8 mouse cellular contexts compared by ENCODE assay signal in the genomic region with DNA sequence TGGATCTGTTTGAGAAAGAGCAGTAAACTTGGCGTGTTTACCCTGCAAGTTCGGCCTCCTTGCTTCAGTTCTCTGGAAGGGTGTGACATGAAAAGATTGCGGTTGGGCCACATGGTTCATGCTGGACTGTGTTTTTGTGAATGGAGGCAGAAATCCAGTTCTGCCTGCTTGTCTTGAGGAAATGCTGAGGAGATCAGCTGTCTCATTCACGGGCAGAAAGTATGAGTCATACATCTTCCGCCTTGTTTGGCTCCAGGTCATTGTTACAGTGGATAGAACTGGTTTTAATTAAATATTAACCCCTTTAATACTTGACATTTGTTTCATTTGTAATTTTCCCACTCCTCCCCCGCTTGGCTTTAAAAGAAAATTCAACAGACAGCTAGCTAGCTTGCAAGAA. TPM values are rescaled to one million over a fixed set of nuclear protein-coding genes. Genes with fewer than 3 reads are reported as not detected.
A peak's percentile ranks its signal among the peaks of the same experiment; 100 is the strongest.
DNase-seq lines count a peak whose midpoint lies in the region; ATAC-seq and TF ChIP-seq lines count a peak whose summit lies in the region.

No protein-coding gene starts in this region.

- H3K9ac ChIP-seq in midbrain, embryonic 14.5 days (replicated peaks; ENCODE audit: low read length) = no peak overlapping the region
- H3K9ac ChIP-seq in stomach, embryonic 16.5 days (ENCODE audit: low read length) = no peak overlapping the region

- no peak for TF ChIP-seq CTCF in embryonic fibroblast, embryonic 13.5 days (IDR thresholded peaks at IDR 0.05; ENCODE audit: borderline replicate concordance, insufficient read depth, low read length)

- no peaks in the 10 kb centered on the region for H3K27me3 ChIP-seq in midbrain, embryonic 14.5 days (ENCODE audit: control insufficient read depth, insufficient read depth, low read length)
- no peaks in the 10 kb centered on the region for H3K27me3 ChIP-seq in midbrain, embryonic 10.5 days (ENCODE audit: low read depth, poor library complexity, severe bottlenecking)
- H3K27me3 ChIP-seq in stomach, embryonic 16.5 days (ENCODE audit: control insufficient read depth, insufficient read depth, low read length) = no peaks in the 10 kb centered on the region

- ATAC-seq in midbrain, embryonic 14.5 days (ENCODE audit: low FRiP score, low TSS enrichment) = no peak
- ATAC-seq in stomach, embryonic 16.5 days (ENCODE audit: insufficient read depth, low FRiP score) = peak; percentile 97

- intact Hi-C loops in heart, postnatal 25 days (cut with DNase I) = no loop called here

- peak; percentile 9 for DNase-seq in midbrain, embryonic 14.5 days
- DNase-seq in midbrain, embryonic 10.5 days (ENCODE audit: low spot score) = no peak
- DNase-seq in brain, adult 2 months (ENCODE audit: low read depth, low spot score) = peak; percentile 89
- DNase-seq in heart, postnatal 25 days (ENCODE audit: low spot score) = peak; percentile 52
- DNase-seq in large intestine, adult 2 months (ENCODE audit: low read depth, low spot score) = peak; percentile 40
- DNase-seq in thymus, postnatal 36 days = no peak

- no peak for TF ChIP-seq POLR2A in embryonic fibroblast, embryonic 13.5 days (IDR thresholded peaks at IDR 0.05; ENCODE audit: low read depth, low read length)

- 0 out of 2 replicates have a peak, but pooled peaks cover 3% of the 10 kb centered on the region for H3K4me1 ChIP-seq in midbrain, embryonic 14.5 days (ENCODE audit: control insufficient read depth, insufficient read depth, low read length)
- no peaks in the 10 kb centered on the region; the same call in 1 of the 2 replicates for H3K4me1 ChIP-seq in midbrain, embryonic 10.5 days
- H3K4me1 ChIP-seq in embryonic fibroblast, embryonic 13.5 days (ENCODE audit: control insufficient read depth, insufficient read depth, low read length) = peaks cover 6% of the 10 kb centered on the region
- peaks cover 11% of the 10 kb centered on the region for H3K4me1 ChIP-seq in stomach, embryonic 16.5 days (ENCODE audit: control insufficient read depth, insufficient read depth, low read length)

- no peaks in the 10 kb centered on the region for H3K36me3 ChIP-seq in midbrain, embryonic 14.5 days (ENCODE audit: control insufficient read depth, insufficient read depth, low read length)
- H3K36me3 ChIP-seq in midbrain, embryonic 10.5 days = no peaks in the 10 kb centered on the region
- H3K36me3 ChIP-seq in stomach, embryonic 16.5 days (ENCODE audit: control insufficient read depth, insufficient read depth, low read length) = no peaks in the 10 kb centered on the region

- WGBS in midbrain, embryonic 14.5 days = 69% methylated on average over 6 of the region's 6 CpGs
- WGBS in midbrain, embryonic 10.5 days = 69% methylated on average over 6 of the region's 6 CpGs
- WGBS in large intestine, adult 2 months = 8% methylated on average over 6 of the region's 6 CpGs
- 15% methylated on average over 6 of the region's 6 CpGs for WGBS in stomach, embryonic 16.5 days

- H3K27ac ChIP-seq in midbrain, embryonic 14.5 days (replicated peaks; ENCODE audit: low read depth, low read length) = no peak overlapping the region
- no peak overlapping the region for H3K27ac ChIP-seq in midbrain, embryonic 10.5 days (replicated peaks)
- H3K27ac ChIP-seq in embryonic fibroblast, embryonic 13.5 days (ENCODE audit: insufficient read depth, low read length) = peak overlapping the region; percentile 24; the same call in 1 of the 2 replicates
- peak overlapping the region; percentile 67 for H3K27ac ChIP-seq in stomach, embryonic 16.5 days (ENCODE audit: low read length)

- H3K4me2 ChIP-seq in midbrain, embryonic 14.5 days (ENCODE audit: low read length) = no peak overlapping the region
- H3K4me2 ChIP-seq in stomach, embryonic 16.5 days (ENCODE audit: low read depth, low read length) = peak overlapping the region; percentile 41

- H3K9me3 ChIP-seq in midbrain, embryonic 14.5 days (ENCODE audit: control insufficient read depth, low read length) = no peaks in the 10 kb centered on the region
- no peaks in the 10 kb centered on the region for H3K9me3 ChIP-seq in midbrain, embryonic 10.5 days (replicated peaks)
- H3K9me3 ChIP-seq in stomach, embryonic 16.5 days (replicated peaks; ENCODE audit: control insufficient read depth, low read length) = no peaks in the 10 kb centered on the region

- no peak overlapping the region for H3K4me3 ChIP-seq in midbrain, embryonic 14.5 days (replicated peaks; ENCODE audit: low read depth, low read length)
- H3K4me3 ChIP-seq in midbrain, embryonic 10.5 days = no peak overlapping the region
- H3K4me3 ChIP-seq in embryonic fibroblast, embryonic 13.5 days (ENCODE audit: insufficient read depth, low read length) = no peak overlapping the region
- peak overlapping the region; percentile 5; the same call in 1 of the 2 replicates for H3K4me3 ChIP-seq in stomach, embryonic 16.5 days (replicated peaks; ENCODE audit: low read length)

RNA-seq across cellular contexts. Expression of a gene that starts 9.4 kb away (rescaled TPM):
- polyA plus RNA-seq in midbrain, embryonic 14.5 days (2014; fragmentation: Nextera tagmentation; extraction: Ambion mirVana) = 14.2 and 21.8 TPM in 2 replicates
- 13.1 and 15.2 TPM in 2 replicates for polyA plus RNA-seq in midbrain, embryonic 10.5 days (2016; fragmentation: Nextera tagmentation; extraction: Ambion mirVana)
- 2.4 and 5.7 TPM in 2 replicates for polyA plus RNA-seq in embryonic fibroblast, embryonic 13.5 days (2011; ENCODE audit: insufficient read length, low read depth, missing spikeins)
- 10 to 100 TPM in 1 of 2 experiments, 1 to 10 TPM in 1; 9.6 to 10.6 TPM for total RNA-seq in heart, postnatal 25 days (2021)
- polyA plus RNA-seq in large intestine, adult 2 months (2012; rRNA removed) = 1.8 and 2.6 TPM in 2 replicates
- 42.1 and 44.6 TPM in 2 replicates for polyA plus RNA-seq in stomach, embryonic 16.5 days (2015; fragmentation: Nextera tagmentation; extraction: Ambion mirVana)

Comparison
In these comparisons a context has a peak if more than half of its experiments do, and no peak if none do; other contexts are left out.
1. DNase-seq: peak in midbrain, embryonic 14.5 days (single experiment), brain, adult 2 months (single experiment), heart, postnatal 25 days (single experiment) and large intestine, adult 2 months (single experiment); none in midbrain, embryonic 10.5 days (single experiment) and thymus, postnatal 36 days (0 of 2).
2. H3K27ac ChIP-seq: peak in embryonic fibroblast, embryonic 13.5 days (single experiment) and stomach, embryonic 16.5 days (single experiment); none in midbrain, embryonic 14.5 days (single experiment) and midbrain, embryonic 10.5 days (single experiment).